Mouse (Mus musculus): ENCODE data around the gene Sh2d1b2. TPM values are rescaled to one million over a fixed set of nuclear protein-coding genes. Genes with fewer than 3 reads are reported as not detected.

Sh2d1b2 gene
- polyA plus RNA-seq, 1 experiment from 2014 or later, result not detected

DNA sequence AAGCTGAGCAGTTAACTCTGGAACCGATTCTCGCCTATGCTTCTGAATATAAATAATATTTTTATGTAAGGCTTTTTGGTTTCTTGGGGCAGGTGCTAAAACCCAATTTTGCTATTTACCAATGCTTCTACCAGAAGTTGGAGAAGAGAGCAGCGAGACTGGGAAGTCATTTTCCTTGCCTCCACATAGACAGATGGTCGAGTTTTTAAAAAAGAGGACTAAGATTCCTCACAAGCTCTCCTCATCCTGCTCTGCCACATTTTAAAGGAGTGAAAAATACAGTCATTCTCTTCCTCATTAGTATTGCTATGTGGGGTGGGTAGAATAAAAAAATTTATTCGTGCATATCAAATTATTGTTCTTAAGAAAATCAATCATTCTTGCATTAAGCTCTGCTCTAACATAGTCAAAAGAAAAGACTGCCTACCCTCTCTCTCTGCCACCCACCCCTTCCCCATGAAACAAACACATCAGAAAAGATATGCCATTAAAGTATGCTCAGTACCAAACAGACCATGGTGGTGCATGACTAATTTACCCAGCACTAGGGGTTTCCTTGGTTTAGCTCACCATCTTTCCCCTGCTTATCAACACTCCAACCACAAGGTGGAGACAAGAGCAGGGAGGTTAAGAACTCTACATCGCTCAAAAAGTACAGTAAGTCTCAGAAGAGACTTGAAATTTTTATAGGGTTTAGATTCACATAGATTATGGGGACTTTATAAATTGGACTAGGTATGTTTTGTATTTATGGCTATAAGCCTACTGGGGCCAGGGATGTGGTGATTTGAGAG lies 14.3 kb upstream of the Sh2d1b2 start:
- H3K4me1 ChIP-seq, result peaks cover 10% of the 10 kb centered on the region
- no peaks in the 10 kb centered on the region for H3K36me3 ChIP-seq (replicated peaks)
- WGBS, result 78% methylated on average over 6 of the region's 6 CpGs
- no peak overlapping the region for H3K4me3 ChIP-seq
- peaks cover 13% of the 10 kb centered on the region for H3K27me3 ChIP-seq (ENCODE audit: poor library complexity, severe bottlenecking)
- no peaks in the 10 kb centered on the region for H3K9me3 ChIP-seq
- H3K27ac ChIP-seq, result no peak overlapping the region
- DNase-seq (ENCODE audit: extremely low spot score, low spot score), result no peak

DNA sequence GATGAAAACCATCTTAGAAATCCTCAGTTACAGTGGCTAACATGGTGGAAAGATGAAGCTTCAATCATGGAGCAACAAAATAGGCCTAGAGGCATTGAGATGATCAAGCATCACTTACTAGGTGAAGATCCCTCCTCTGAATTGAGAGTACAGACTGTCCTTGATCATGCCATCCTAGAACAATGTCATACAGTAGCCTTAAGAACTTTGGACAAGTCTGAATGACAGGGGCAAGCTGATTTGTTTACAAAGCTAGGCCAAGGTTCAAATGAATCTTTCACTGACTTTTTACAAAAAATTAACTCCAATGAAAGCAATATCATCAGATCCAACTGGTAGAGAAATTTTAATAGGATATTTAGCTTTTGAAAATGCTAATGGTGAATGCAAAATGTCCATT lies 12.2 kb upstream of the Sh2d1b2 start:
- no peaks in the 10 kb centered on the region for H3K4me1 ChIP-seq
- no peak for DNase-seq (ENCODE audit: extremely low spot score, low spot score)
- H3K27me3 ChIP-seq (ENCODE audit: poor library complexity, severe bottlenecking), result peaks cover 13% of the 10 kb centered on the region
- H3K9me3 ChIP-seq, result no peaks in the 10 kb centered on the region
- H3K4me3 ChIP-seq, result no peak overlapping the region
- no peak overlapping the region for H3K27ac ChIP-seq
- H3K36me3 ChIP-seq (replicated peaks), result no peaks in the 10 kb centered on the region

DNA sequence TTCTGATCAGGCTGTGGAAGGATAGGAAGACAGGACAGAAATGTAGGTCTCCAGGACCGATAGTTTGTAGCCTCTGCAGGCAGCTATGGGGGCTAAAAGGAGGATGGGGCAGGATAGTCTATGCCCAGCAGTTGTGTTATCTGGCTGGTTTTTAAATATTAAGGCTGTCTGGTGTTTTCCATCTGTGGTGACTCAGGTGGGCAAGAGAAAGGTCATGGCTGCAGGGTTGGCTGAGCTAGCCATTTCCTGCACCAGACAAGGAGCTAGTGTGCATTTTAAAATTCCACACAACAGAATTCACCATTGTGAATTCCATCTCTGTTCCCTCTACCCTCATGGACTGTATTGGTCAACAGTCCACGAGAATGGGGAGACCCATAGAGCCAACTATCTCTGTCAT lies 9.3 kb upstream of the Sh2d1b2 start:
- no peak overlapping the region for H3K4me3 ChIP-seq
- no peaks in the 10 kb centered on the region for H3K27me3 ChIP-seq (ENCODE audit: poor library complexity, severe bottlenecking)
- no peaks in the 10 kb centered on the region for H3K36me3 ChIP-seq (replicated peaks)
- H3K4me1 ChIP-seq, result no peaks in the 10 kb centered on the region
- no peak for DNase-seq (ENCODE audit: extremely low spot score, low spot score)
- WGBS, result 78% methylated on average over 2 of the region's 2 CpGs
- H3K9me3 ChIP-seq, result no peaks in the 10 kb centered on the region
- H3K27ac ChIP-seq, result no peak overlapping the region

DNA sequence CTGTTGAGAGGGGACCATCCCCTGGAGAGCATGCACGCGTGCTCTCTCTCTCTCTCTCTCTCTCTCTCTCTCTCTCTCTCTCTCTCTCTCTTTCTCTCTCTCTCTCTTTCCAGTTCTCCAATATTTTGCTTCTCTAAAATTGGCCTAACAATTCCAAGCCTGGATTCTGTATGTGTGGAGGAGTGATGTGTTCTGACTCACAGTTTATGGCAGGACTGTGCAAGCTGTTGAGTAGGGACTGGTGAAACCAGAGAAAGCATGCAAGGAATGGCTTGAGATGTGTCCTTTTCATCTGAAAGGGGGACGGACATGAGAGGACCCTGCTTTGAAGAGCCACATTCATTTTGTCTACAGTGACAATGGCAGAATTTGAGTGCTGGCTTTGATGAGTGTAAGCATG lies 12.5 kb downstream of the Sh2d1b2 start:
- Histone ChIP-seq H3K4me3 (no peak overlapping the region), H3K4me1 (no peaks in the 10 kb centered on the region), H3K36me3 (replicated peaks) (no peaks in the 10 kb centered on the region), H3K27ac (no peak overlapping the region), H3K9me3 (no peaks in the 10 kb centered on the region), H3K27me3 (ENCODE audit: poor library complexity, severe bottlenecking) (peaks cover 3% of the 10 kb centered on the region; the same call in 1 of the 2 replicates)
- DNase-seq (ENCODE audit: extremely low spot score, low spot score), result no peak
- WGBS, result 88% methylated on average over 3 of the region's 3 CpGs

DNA sequence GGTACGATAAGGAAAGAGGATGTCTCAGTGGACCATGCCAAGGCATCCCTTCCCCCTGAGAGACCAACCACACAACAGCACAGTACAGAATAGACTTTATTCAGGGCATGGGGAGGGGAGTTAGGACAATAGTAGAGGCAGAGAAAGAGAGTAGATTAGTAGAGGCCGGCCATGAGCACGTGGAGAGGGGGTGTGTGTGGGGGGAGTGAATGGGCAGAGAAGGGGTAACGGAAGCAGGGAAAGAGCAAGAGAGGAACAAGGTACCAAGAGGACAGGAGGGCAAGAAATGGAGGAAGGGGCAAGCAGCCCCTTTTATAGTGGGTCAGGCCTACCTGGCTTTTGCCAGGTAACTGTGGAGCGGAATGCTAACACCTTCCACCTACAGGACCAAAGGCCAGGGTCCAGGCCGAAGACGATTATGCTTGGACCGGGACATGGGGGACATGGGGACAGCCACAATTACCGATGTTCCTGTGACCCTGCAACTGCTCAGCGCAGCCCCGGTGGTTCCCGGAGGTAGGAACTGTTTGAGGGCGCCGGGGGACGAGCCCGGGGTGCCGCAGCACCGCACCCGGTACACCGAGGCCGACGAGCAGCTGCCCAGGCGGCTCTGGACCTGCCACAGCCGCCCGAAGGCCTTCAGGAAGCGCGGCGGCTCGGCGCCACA lies 22.5 kb downstream of the Sh2d1b2 start:
- H3K36me3 ChIP-seq (replicated peaks), result no peaks in the 10 kb centered on the region
- 29% methylated on average over 30 of the region's 30 CpGs for WGBS

DNA sequence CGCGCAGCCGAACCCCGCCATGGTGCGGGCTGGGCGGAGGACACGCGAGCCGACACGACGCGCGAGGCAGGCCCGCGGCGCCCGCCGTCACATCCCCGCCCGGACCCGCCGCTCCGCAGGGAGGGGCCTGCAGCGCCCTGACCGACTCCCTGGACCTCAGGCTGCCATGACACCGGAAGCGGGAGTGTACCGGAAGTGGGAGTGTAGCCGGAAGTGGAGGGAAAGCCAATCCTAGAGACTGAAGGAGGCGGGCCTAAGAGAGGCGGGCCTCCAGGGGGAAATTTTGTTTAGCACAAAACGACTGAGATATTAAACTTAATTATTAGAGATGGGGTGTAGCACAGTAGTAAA lies 23.0 kb downstream of the Sh2d1b2 start:
- Histone ChIP-seq H3K27ac (peak overlapping the region; percentile 90), H3K4me3 (peak overlapping the region; percentile 85), H3K27me3 (ENCODE audit: poor library complexity, severe bottlenecking) (peaks cover 4% of the 10 kb centered on the region; the same call in 1 of the 2 replicates), H3K9me3 (peaks cover 2% of the 10 kb centered on the region; the same call in 1 of the 2 replicates), H3K4me1 (peaks cover 11% of the 10 kb centered on the region), H3K36me3 (replicated peaks) (no peaks in the 10 kb centered on the region)
- 8% methylated on average over 32 of the region's 32 CpGs for WGBS
- DNase-seq (ENCODE audit: extremely low spot score, low spot score), result peak; percentile 87

More for the DNA sequence above, 22.5 kb downstream of the Sh2d1b2 start:
- peak; percentile 15 for DNase-seq (ENCODE audit: extremely low spot score, low spot score)
- Histone ChIP-seq H3K9me3 (peaks cover 2% of the 10 kb centered on the region; the same call in 1 of the 2 replicates), H3K27me3 (ENCODE audit: poor library complexity, severe bottlenecking) (peaks cover 5% of the 10 kb centered on the region; the same call in 1 of the 2 replicates), H3K4me1 (peaks cover 11% of the 10 kb centered on the region), H3K27ac (peak overlapping the region; percentile 90), H3K4me3 (peak overlapping the region; percentile 85)

DNA sequence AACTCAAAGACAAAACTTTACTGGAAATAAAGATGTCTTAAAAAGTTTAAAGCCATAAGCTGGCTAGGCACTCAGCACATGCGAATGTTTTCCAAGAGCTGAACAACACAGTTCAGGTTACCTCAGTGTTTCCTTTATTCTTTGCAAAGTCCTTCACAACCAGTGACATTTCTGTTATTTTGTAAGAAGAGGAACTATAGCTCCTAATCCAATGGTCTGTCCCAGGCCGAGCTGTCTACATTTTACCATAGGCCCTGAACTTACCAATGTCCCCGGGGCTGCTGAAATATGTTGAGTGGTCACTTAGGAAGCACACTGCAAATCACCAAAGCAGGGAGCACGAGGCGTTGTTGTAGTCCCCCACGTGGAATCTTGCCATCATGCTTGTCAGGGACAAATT lies 37.7 kb downstream of the Sh2d1b2 start:
- Histone ChIP-seq H3K27ac (no peak overlapping the region), H3K36me3 (replicated peaks) (no peaks in the 10 kb centered on the region), H3K4me1 (no peaks in the 10 kb centered on the region), H3K27me3 (ENCODE audit: poor library complexity, severe bottlenecking) (no peaks in the 10 kb centered on the region), H3K9me3 (peaks cover 15% of the 10 kb centered on the region; the same call in 1 of the 2 replicates), H3K4me3 (no peak overlapping the region)
- 85% methylated on average over 6 of the region's 6 CpGs for WGBS
- no peak for DNase-seq (ENCODE audit: extremely low spot score, low spot score)

DNA sequence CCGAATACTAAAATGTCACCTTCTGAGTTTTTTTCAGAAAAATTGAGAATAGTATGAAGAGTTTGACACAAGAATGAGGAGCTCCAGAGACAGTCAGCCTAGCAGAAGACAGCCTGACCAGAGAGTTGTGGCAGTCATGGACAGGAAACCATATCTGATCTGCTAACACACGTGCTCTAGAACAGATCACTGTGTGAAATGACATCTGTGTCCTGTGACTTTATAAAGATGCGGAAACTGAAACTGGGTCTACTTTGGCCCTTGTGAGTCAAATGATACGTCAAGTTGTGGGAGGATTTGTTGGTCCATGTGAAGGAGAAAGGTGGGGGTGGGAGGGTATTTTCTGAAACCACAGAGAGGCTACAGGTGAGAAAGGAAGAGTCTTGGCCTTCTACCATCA lies 38.1 kb downstream of the Sh2d1b2 start:
- Histone ChIP-seq H3K4me3 (no peak overlapping the region), H3K27me3 (ENCODE audit: poor library complexity, severe bottlenecking) (no peaks in the 10 kb centered on the region), H3K27ac (no peak overlapping the region), H3K36me3 (replicated peaks) (no peaks in the 10 kb centered on the region), H3K9me3 (peaks cover 15% of the 10 kb centered on the region; the same call in 1 of the 2 replicates), H3K4me1 (no peaks in the 10 kb centered on the region)
- DNase-seq (ENCODE audit: extremely low spot score, low spot score), result no peak
- 92% methylated on average over 4 of the region's 4 CpGs for WGBS

DNA sequence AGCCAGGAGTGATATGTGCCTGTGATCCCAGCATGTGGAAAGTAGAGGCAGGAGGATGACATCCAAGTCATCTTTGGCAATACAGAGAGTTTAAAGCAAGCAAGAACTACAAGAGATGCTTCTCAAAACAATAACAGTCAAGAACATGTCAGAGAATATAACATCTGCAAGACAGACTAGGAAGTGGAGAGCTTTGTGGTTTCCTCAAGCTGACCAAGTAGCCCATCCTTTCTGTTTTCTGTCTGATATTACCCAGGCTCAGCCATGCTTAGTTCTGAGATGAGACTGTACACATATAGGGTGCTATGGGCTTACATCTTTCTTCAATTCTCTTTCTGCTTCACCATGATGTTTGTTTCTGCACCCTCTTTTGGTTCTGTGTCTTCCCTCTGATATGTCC lies 40.7 kb downstream of the Sh2d1b2 start:
- Histone ChIP-seq H3K4me1 (no peaks in the 10 kb centered on the region), H3K9me3 (peaks cover 3% of the 10 kb centered on the region; the same call in 1 of the 2 replicates), H3K4me3 (no peak overlapping the region), H3K27me3 (ENCODE audit: poor library complexity, severe bottlenecking) (no peaks in the 10 kb centered on the region), H3K36me3 (replicated peaks) (no peaks in the 10 kb centered on the region), H3K27ac (no peak overlapping the region)
- DNase-seq (ENCODE audit: extremely low spot score, low spot score), result no peak

DNA sequence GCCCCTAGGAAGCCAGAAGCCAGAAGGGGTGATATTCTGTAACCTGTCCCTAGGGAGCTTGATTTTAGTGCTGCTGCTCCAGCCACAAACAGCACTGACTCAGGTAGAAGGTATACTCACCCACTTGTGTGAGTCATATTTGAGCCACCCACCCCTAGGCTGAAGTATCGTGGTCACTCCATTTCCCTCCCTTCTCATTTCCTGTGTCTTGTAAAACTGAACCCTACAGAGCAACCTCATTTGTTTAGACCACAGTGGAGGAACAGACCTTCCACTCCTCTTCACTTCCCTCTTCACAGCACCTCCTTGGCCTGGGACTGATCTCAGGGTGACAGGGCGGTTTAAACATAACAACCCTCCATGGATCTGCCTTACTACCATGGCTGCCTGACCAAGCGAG lies 44.5 kb downstream of the Sh2d1b2 start, which contains the start of gene Sh2d1b1:
Gene Sh2d1b1, plus strand, starts transcription at position 305 of the 400 bp plus-strand sequence.
- Histone ChIP-seq H3K36me3 (replicated peaks) (no peaks in the 10 kb centered on the region), H3K9me3 (no peaks in the 10 kb centered on the region; the same call in 1 of the 2 replicates), H3K27ac (no peak within 1 kb of the TSS), H3K27me3 (ENCODE audit: poor library complexity, severe bottlenecking) (no peaks in the 10 kb centered on the region), H3K4me1 (no peaks in the 10 kb centered on the region), H3K4me3 (no peak within 1 kb of the TSS)
- no peak for DNase-seq (ENCODE audit: extremely low spot score, low spot score)
- 90% methylated on average over 2 of the region's 3 CpGs for WGBS

DNA sequence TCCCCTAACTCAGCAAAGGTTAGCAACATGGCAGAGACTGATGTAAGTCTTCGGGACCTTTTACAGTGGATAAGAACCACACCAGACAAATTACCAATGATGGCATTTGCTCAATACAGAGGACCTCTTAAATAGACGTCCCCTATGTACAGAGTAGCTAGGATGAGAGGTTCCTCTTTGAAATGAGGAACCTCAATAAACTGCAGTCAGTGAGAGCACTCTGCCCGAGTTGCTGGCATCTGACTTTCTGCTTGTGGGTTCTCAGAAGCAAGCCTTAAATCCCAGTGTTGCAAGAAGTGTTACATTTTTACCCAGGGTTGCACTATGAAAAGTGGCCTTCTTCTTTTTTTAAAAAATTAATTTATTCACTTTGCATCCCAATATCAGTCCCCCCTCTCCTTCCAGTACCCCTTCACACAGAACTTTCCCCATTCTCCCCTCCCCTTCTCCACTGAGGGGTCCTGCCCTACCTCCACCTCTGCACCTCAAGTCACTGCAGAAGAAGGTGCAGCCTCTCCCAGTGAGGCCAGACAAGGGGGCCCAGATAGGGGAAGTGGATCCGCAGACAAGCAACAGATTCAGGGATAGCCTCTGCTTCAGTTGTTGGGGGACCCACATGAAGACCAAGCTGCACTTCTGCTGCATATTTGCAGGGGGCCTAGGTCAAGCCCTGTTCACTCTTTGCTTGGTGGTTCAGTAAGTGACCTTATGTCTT lies 50.0 kb downstream of the Sh2d1b2 start:
- H3K9me3 ChIP-seq, result no peaks in the 10 kb centered on the region
- H3K4me3 ChIP-seq, result no peak overlapping the region
- DNase-seq (ENCODE audit: extremely low spot score, low spot score), result no peak
- H3K36me3 ChIP-seq (replicated peaks), result no peaks in the 10 kb centered on the region
- H3K27me3 ChIP-seq (ENCODE audit: poor library complexity, severe bottlenecking), result no peaks in the 10 kb centered on the region
- 78% methylated on average over 4 of the region's 4 CpGs for WGBS
- no peaks in the 10 kb centered on the region for H3K4me1 ChIP-seq
- H3K27ac ChIP-seq, result no peak overlapping the region

DNA sequence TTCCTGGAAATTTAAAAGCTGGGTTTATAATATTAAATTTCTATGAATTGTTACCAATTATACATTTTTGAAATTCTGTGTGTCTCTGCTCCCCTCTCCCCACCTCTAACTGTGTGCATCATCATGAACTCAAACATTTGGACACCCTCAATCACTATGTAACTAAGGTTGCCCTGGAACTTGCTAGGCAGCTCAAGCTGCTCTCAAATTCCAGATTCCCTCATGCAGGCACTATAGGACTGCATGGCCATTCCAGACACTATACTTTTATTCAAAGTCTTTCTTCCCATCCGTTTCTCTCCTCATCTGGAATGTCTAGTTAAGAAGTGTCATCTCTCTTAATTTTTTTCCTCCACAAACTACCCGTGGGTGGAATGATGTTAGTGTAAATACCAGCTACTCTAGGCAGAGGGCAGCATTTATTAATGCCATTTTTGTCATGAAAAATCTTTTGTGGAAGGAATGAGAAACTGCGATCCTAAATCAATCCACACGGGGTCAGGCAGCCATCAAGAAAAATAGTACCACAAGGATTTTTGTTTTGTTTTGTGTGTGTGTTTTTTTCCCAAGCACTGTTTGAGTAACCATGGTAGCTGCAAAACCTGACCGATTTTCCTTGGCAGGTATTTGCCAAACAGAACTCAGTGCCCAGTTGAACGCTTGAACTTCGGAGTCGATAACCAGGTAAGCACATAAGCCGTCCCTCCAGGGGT lies 59.8 kb downstream of the Sh2d1b2 start:
- WGBS, result 40% methylated on average over 9 of the region's 9 CpGs
- H3K9me3 ChIP-seq, result no peaks in the 10 kb centered on the region
- DNase-seq (ENCODE audit: extremely low spot score, low spot score), result peak; percentile 39
- peaks cover 13% of the 10 kb centered on the region for H3K4me1 ChIP-seq
- no peak overlapping the region for H3K4me3 ChIP-seq
- H3K27ac ChIP-seq, result peak overlapping the region; percentile 32; the same call in 1 of the 2 replicates
- no peaks in the 10 kb centered on the region for H3K27me3 ChIP-seq (ENCODE audit: poor library complexity, severe bottlenecking)
- no peaks in the 10 kb centered on the region for H3K36me3 ChIP-seq (replicated peaks)
